Mouse (Mus musculus) forebrain, embryonic 10.5 days (tissue): ENCODE results near the gene Foxc2. TPM values are rescaled to one million over a fixed set of nuclear protein-coding genes. Genes with fewer than 3 reads are reported as not detected.

Experiments
- DNase-seq: peaks from one replicate; pipeline ENCODE4 v3.0.0-alpha.2; 2017; ENCODE audit warnings: low spot score; ENCODE audit errors: extremely low spot score
- H3K27ac ChIP-seq: fragments of 300-500 bp; sonication (generic); 2 replicates; pipeline ENCODE4 v1.5.1; 2016; ENCODE audit warnings: mild to moderate bottlenecking
- H3K27me3 ChIP-seq: fragments of 300-500 bp; sonication (generic); 2 replicates; pipeline ENCODE4 v1.6.1; 2016; ENCODE audit warnings: mild to moderate bottlenecking; ENCODE audit not compliant: poor library complexity, severe bottlenecking
- H3K36me3 ChIP-seq: fragments of 300-500 bp; sonication (generic); replicated peaks from 2 replicates; pipeline ENCODE4 v1.6.1; 2016; ENCODE audit warnings: mild to moderate bottlenecking, moderate library complexity
- H3K4me1 ChIP-seq: fragments of 300-500 bp; sonication (generic); 2 replicates; pipeline ENCODE4 v1.6.1; 2016
- H3K4me3 ChIP-seq: fragments of 300-500 bp; sonication (generic); 2 replicates; pipeline ENCODE4 v1.5.1; 2016; ENCODE audit warnings: mild to moderate bottlenecking, moderate library complexity
- H3K9me3 ChIP-seq: fragments of 300-500 bp; sonication (generic); 2 replicates; pipeline ENCODE4 v1.6.1; 2016; ENCODE audit warnings: mild to moderate bottlenecking, moderate library complexity
- WGBS: fragments of 180-500 bp; shearing (Covaris S2); methylation state at CpG from one replicate; pipeline ENCODE4 v1.1.7; 2016; 5-methylcytosine and 5-hydroxymethylcytosine counted together
- polyA plus RNA-seq: library from polyadenylated mRNA; unstranded; fragments of >200 nt; fragmentation: Nextera tagmentation; extraction: Ambion mirVana; gene quantifications from 2 replicates; pipeline ENCODE4 v1.2.1, GENCODE M21; 2016

Gene Foxc2
- polyA plus RNA-seq, 1 experiment from 2014 or later: 4.6 TPM

- H3K27me3 ChIP-seq: peaks cover 100% of the 10 kb centered on the region
- under 1% methylated on average over 49 of the region's 49 CpGs for WGBS
- peak overlapping the region; percentile 14; the same call in 1 of the 2 replicates for H3K4me3 ChIP-seq
- peaks cover 39% of the 10 kb centered on the region for H3K4me1 ChIP-seq
- peaks cover 4% of the 10 kb centered on the region; the same call in 1 of the 2 replicates for H3K9me3 ChIP-seq
- H3K27ac ChIP-seq: no peak overlapping the region
- DNase-seq: peak; percentile 34
- no peaks in the 10 kb centered on the region for H3K36me3 ChIP-seq
Observed at GRCm38 (mm10) chr8:121080361-121081090, 35.4 kb upstream of the Foxc2 start.

DNA sequence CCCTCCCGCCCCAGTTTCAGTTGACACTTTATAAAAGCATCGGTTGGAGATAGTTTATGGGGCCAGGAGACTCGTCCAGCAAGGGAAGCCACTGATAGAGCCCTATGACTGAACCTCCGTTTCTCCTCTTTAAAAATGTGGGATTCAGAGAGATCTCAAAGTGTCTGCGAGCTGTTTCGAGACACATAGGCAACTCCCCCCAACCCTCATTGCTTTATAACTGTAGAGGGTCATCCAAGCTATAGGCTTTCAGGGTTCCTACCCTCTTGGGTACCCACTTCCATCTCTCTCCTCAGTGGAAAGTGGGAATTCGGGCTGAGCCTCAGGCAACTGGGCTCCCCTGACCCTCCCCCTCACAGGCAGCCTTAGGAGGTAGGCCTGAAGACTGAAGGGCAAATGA lies 34.6 kb upstream of the Foxc2 start:
- H3K9me3 ChIP-seq: no peaks in the 10 kb centered on the region
- peaks cover 39% of the 10 kb centered on the region for H3K4me1 ChIP-seq
- H3K36me3 ChIP-seq: no peaks in the 10 kb centered on the region
- no peak overlapping the region for H3K27ac ChIP-seq
- WGBS: 2% methylated on average over 7 of the region's 7 CpGs
- H3K27me3 ChIP-seq: peaks cover 100% of the 10 kb centered on the region
- no peak for DNase-seq
- no peak overlapping the region for H3K4me3 ChIP-seq

DNA sequence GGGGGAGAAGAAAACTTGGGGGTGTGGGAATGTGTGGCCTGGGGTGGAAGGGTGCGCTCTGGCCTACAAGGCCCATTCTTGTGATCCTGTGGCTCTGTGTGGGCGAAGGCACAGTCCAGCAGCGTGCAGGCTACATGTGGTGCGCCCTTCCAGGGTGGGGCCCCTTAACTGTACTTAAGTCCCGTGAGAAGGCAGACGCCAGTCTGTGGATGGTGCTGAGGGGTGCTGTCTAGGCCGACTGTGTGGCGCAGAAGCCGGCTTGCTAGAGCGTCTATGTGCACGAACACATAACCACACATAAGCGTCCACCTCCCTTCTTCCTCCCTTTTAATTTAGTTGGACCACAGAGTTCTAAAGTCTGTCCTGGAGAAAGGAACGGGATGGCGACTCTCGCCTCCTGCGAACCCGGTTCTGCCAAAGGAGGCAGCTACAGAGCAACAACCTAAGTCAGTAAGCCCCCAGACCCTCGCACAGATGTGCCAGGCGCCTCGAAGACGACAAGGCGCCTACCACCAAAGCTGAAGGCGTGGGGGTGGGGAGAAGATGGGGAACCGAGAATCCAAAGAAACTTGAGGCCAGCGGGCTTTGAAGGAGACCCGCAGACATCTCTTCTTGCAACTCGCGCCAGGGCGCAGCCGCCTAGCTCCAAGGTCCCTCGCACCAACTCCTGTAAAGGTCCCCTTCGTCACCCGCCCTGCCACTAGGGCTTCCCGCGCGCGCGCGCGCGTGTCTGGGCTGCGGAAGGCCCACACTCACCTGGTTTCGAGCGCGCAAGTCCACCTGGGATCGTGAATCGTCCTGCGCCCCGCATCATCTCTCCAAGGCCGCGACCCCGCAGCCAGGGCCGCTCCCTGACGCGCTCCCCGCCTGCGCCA lies 33.5 kb upstream of the Foxc2 start:
- no peak overlapping the region for H3K27ac ChIP-seq
- H3K4me3 ChIP-seq: peak overlapping the region; percentile 58
- peak; percentile 35 for DNase-seq
- H3K4me1 ChIP-seq: peaks cover 39% of the 10 kb centered on the region
- under 1% methylated on average over 57 of the region's 57 CpGs for WGBS
- H3K9me3 ChIP-seq: no peaks in the 10 kb centered on the region
- H3K36me3 ChIP-seq: no peaks in the 10 kb centered on the region
- H3K27me3 ChIP-seq: peaks cover 100% of the 10 kb centered on the region

DNA sequence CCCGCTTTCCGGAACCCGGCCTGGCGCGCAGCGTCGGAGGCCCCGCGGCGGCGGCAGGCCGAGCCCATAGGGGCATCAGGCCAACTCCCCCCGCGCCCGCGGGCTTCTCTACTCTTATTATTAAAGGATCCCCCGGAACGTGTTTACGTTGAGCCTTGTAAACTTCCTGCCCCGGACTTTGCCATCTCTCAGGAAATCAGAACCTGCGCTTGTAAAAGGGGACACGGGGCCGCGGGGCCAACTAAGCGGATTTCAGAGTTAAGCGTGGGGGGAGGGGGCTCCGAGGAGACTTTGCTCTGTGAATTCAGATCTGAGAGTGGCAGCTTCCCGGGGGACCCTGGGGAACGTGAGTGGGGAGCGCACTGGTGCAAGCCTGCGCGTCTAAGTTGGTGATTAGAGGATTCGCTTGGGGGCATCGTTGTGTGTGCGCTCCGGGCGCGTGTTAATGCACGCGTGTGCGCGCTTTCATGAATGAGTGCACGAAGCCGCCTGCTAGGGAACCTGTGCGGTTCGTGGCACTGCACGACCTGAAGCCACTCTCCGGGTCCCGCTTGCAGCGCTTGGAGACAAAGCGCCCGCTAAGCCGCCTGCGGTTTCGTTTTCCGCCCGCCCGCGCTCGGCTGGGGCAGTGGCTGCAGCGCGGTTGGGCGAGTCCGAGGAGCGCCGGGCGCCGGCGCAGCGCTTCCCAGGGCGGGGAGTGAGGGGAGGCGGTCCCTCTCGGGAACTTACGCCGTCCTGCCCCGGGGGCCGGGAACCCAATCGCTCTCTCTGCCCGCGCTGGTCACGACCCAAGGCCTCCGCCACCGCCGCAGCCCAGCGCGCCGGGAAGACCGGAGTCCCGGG lies 32.7 kb upstream of the Foxc2 start:
- peaks cover 39% of the 10 kb centered on the region for H3K4me1 ChIP-seq
- H3K27me3 ChIP-seq: peaks cover 100% of the 10 kb centered on the region
- peak overlapping the region; percentile 66 for H3K27ac ChIP-seq
- H3K4me3 ChIP-seq: peak overlapping the region; percentile 58
- 1% methylated on average over 88 of the region's 89 CpGs for WGBS
- peak; percentile 64 for DNase-seq
- H3K36me3 ChIP-seq: no peaks in the 10 kb centered on the region
- no peaks in the 10 kb centered on the region for H3K9me3 ChIP-seq

GRCm38 (mm10) chr8:121083936-121084209 lies 32.1 kb upstream of the Foxc2 start:
- Histone ChIP-seq H3K27ac (peak overlapping the region; percentile 66), H3K4me1 (peaks cover 41% of the 10 kb centered on the region), H3K27me3 (peaks cover 100% of the 10 kb centered on the region), H3K4me3 (peak overlapping the region; percentile 58), H3K9me3 (no peaks in the 10 kb centered on the region), H3K36me3 (no peaks in the 10 kb centered on the region)
- under 1% methylated on average over 19 of the region's 27 CpGs for WGBS
- DNase-seq: no peak

GRCm38 (mm10) chr8:121084210-121084951 lies 31.6 kb upstream of the Foxc2 start, which contains the start of gene Foxf1:
Foxf1 (plus strand) TSS chr8:121084386.
- Histone ChIP-seq H3K4me1 (peaks cover 46% of the 10 kb centered on the region), H3K27me3 (peaks cover 100% of the 10 kb centered on the region), H3K36me3 (no peaks in the 10 kb centered on the region), H3K4me3 (peak within 1 kb of the TSS; percentile 58), H3K9me3 (no peaks in the 10 kb centered on the region), H3K27ac (peak within 1 kb of the TSS; percentile 66)
- DNase-seq: peak; percentile 62
- WGBS: under 1% methylated on average over 62 of the region's 83 CpGs

DNA sequence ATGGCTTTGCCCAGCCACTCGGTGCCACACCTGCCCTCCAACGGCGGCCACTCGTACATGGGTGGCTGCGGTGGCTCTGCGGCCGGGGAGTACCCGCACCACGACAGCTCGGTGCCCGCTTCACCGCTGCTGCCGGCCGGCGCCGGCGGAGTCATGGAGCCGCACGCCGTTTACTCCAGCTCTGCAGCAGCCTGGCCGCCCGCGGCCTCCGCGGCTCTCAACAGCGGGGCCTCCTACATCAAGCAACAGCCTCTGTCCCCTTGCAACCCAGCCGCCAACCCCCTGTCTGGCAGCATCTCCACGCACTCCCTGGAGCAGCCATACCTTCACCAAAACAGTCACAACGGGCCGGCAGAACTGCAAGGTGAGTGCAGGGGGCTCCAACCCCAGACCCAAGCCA lies 31.0 kb upstream of the Foxc2 start:
- under 1% methylated on average over 30 of the region's 30 CpGs for WGBS
- no peak overlapping the region; the same call in 1 of the 2 replicates for H3K27ac ChIP-seq
- no peaks in the 10 kb centered on the region for H3K36me3 ChIP-seq
- H3K4me3 ChIP-seq: peak overlapping the region; percentile 58
- DNase-seq: peak; percentile 51
- H3K27me3 ChIP-seq: peaks cover 100% of the 10 kb centered on the region
- no peaks in the 10 kb centered on the region for H3K9me3 ChIP-seq
- peaks cover 53% of the 10 kb centered on the region for H3K4me1 ChIP-seq

DNA sequence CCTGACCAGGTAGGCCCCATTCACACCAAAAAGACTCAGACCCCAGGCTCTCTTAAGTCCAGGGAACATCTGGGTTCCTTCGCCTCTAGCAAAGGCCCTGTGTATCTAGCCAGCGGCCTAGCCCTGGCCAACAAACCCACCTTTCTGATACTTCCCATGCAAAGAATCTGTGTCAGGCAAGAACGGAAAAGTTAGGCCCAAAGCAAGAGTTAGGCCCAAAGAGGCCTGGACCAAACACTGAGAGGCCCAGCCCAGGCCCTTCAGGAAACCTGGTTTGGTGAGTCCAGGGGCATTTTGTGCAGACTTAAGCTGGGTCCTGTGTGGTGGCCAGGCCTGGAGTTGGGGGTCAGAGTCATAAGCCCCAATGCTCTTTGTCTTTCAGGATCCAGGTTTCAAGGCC lies 30.4 kb upstream of the Foxc2 start:
- DNase-seq: no peak
- WGBS: 15% methylated on average over 3 of the region's 3 CpGs
- no peaks in the 10 kb centered on the region for H3K36me3 ChIP-seq
- H3K4me1 ChIP-seq: peaks cover 54% of the 10 kb centered on the region
- no peaks in the 10 kb centered on the region for H3K9me3 ChIP-seq
- H3K27ac ChIP-seq: no peak overlapping the region
- peaks cover 100% of the 10 kb centered on the region for H3K27me3 ChIP-seq
- peak overlapping the region; percentile 58; the same call in 1 of the 2 replicates for H3K4me3 ChIP-seq

- Histone ChIP-seq H3K36me3 (no peaks in the 10 kb centered on the region), H3K27me3 (peaks cover 100% of the 10 kb centered on the region), H3K4me3 (peak overlapping the region; percentile 24), H3K27ac (no peak overlapping the region), H3K4me1 (peaks cover 55% of the 10 kb centered on the region), H3K9me3 (no peaks in the 10 kb centered on the region)
- peak; percentile 36 for DNase-seq
- 2% methylated on average over 19 of the region's 19 CpGs for WGBS
Observed at GRCm38 (mm10) chr8:121086004-121086900, 29.7 kb upstream of the Foxc2 start.

DNA sequence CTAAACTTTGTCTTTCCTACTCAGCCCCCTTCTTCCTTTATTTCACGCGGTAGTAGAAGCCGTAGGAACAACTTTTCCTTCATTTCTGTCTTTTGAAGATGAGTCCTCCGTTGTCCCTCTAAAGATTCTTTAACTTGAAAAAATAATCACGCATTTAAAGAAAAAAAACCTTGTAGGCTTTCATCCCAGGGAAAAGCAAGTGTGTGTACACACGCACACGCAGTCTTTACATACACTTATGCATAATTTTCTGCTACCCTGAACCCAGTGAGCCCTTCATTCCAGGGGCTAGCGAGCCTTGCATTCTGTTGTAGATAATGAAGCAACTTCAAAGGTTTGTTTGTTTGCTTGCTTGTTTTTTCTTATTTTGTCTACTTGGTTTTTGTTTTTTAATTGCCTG lies 27.7 kb upstream of the Foxc2 start:
- Histone ChIP-seq H3K27ac (no peak overlapping the region), H3K4me1 (peaks cover 51% of the 10 kb centered on the region), H3K9me3 (no peaks in the 10 kb centered on the region), H3K27me3 (peaks cover 100% of the 10 kb centered on the region), H3K36me3 (no peaks in the 10 kb centered on the region), H3K4me3 (no peak overlapping the region)
- DNase-seq: no peak
- WGBS: 3% methylated on average over 8 of the region's 8 CpGs

DNA sequence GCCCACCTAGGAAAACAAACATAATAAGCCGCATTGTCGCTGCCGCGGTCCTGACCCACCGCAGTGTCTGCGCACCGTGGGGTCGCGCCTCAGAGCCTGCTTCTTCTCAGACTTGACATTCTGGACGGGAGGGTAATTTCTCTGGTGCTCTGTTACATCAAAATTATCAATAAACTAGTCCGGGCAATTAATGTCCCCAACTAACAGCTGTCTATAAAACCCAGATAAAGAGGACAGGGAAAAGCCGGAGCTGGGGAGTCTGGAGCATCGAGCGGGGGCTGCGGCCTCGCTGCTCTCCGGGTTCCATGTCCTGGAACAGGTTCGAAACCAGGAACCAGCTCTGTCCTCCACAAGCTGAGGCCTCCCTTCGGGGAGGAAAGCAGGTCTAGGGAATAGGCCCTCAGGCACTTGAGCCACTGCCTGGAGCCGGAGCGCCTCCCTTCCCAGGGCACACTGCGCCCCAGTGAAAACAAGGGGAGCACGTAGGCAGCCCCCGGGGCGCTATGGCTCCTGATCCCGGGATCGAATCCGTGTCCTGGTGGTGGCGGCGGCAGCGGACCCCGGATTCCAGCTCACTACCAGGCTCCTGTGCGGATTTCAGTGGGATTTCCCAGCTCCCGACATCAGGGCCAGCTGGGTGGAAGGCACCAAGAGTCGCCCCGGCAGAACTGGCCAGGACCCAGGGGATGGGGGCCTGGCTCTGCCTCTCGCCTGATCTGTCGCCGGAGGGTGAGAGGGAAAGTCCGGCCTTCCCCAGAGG lies 26.9 kb upstream of the Foxc2 start:
- Histone ChIP-seq H3K27me3 (peaks cover 100% of the 10 kb centered on the region), H3K36me3 (no peaks in the 10 kb centered on the region), H3K4me3 (no peak overlapping the region; the same call in 1 of the 2 replicates), H3K27ac (no peak overlapping the region), H3K4me1 (peaks cover 44% of the 10 kb centered on the region), H3K9me3 (no peaks in the 10 kb centered on the region)
- peak; percentile 40 for DNase-seq
- 1% methylated on average over 40 of the region's 40 CpGs for WGBS
